In genomic region chr1:152148731-152149130, GRCm38 (mm10) we compare ENCODE assay signal across 25 mouse cellular contexts. TPM values are rescaled to one million over a fixed set of nuclear protein-coding genes. Genes with fewer than 3 reads are reported as not detected.
DNase-seq lines count a peak whose midpoint lies in the region; ATAC-seq and TF ChIP-seq lines count a peak whose summit lies in the region.
"Had no signal": no experiment of that assay in that cellular context is flagged by ENCODE, and none has a peak within 500 bp of the region (broad histone marks: within the 10 kb centered on the region; RNA-seq: fewer than 3 reads in every experiment).

No protein-coding gene starts in this region.

- H3K36me3 ChIP-seq in hindbrain, postnatal 0 days (ENCODE audit: insufficient read depth, low read length) = no peaks in the 10 kb centered on the region
- H3K36me3 ChIP-seq: embryonic facial prominence, embryonic 12.5 days; embryonic facial prominence, embryonic 15.5 days; forebrain, embryonic 10.5 days; forebrain, embryonic 12.5 days; G1E had no signal

- in situ Hi-C loops in Patski (cut with MboI; ENCODE audit: low pct_unique_long_range_greater_than_20kb) = no loop called here

- 67% methylated on average over 3 of the region's 3 CpGs for WGBS in hindbrain, postnatal 0 days

- POLR2A ChIA-PET in Patski (lab: Charles Lee) = interaction anchor here (0.7 kb wide), 2 partner anchors 19 to 21 kb away, joined by 3 to 8 read pairs; no protein-coding TSS in a partner anchor

- no peaks in the 10 kb centered on the region for H3K27me3 ChIP-seq in Patski
- no peaks in the 10 kb centered on the region for H3K27me3 ChIP-seq in hindbrain, postnatal 0 days (ENCODE audit: insufficient read depth, low read length)
- H3K27me3 ChIP-seq: CH12.LX; embryonic facial prominence, embryonic 12.5 days; embryonic facial prominence, embryonic 15.5 days; forebrain, embryonic 12.5 days had no signal

- CTCF ChIA-PET in Patski (lab: Charles Lee) = no interaction called here

- no peaks in the 10 kb centered on the region for H3K9me3 ChIP-seq in hindbrain, postnatal 0 days (ENCODE audit: low read length)
- H3K9me3 ChIP-seq: embryonic facial prominence, embryonic 15.5 days; forebrain, embryonic 10.5 days had no signal

- peak; percentile 57 for DNase-seq in 3T3-L1 (ENCODE audit: low read depth, low spot score)
- DNase-seq in Muller cell, postnatal 12 days (ENCODE audit: inconsistent ontology term) = peak; percentile 91
- peak; percentile 35 for DNase-seq in Patski (ENCODE audit: low read depth, low spot score)
- no peak for DNase-seq in cerebellum, postnatal 36 days
- no peak for DNase-seq in hindbrain, postnatal 0 days (ENCODE audit: low spot score)
- DNase-seq: adrenal gland, adult 8-10 months; adrenal gland, postnatal 14 days; adrenal gland, postnatal 36 days; B cell, adult 2 months; cerebellum, adult 11-12 months; cerebellum, adult 2 months; cerebellum, adult 9-10 months; cerebellum, postnatal 10 days; cerebellum, postnatal 25 days; embryo, embryonic 11 days had no signal

- H3K4me1 ChIP-seq in hindbrain, postnatal 0 days (ENCODE audit: insufficient read depth, low read length) = no peaks in the 10 kb centered on the region
- H3K4me1 ChIP-seq: embryonic facial prominence, embryonic 12.5 days; embryonic facial prominence, embryonic 15.5 days; forebrain, embryonic 10.5 days; forebrain, embryonic 12.5 days had no signal

- no peak overlapping the region for H3K27ac ChIP-seq in hindbrain, postnatal 0 days
- H3K27ac ChIP-seq: embryonic facial prominence, embryonic 12.5 days; embryonic facial prominence, embryonic 15.5 days; forebrain, embryonic 10.5 days; forebrain, embryonic 12.5 days had no signal

- no peak overlapping the region for H3K9ac ChIP-seq in hindbrain, postnatal 0 days (replicated peaks; ENCODE audit: low read length)
- H3K9ac ChIP-seq: embryonic facial prominence, embryonic 15.5 days; forebrain, embryonic 12.5 days had no signal

- no peak for TF ChIP-seq CTCF in Patski (IDR thresholded peaks at IDR 0.05)
- TF ChIP-seq CTCF in hindbrain, postnatal 0 days (IDR thresholded peaks at IDR 0.05; ENCODE audit: low read depth) = no peak

- H3K4me2 ChIP-seq in hindbrain, postnatal 0 days (ENCODE audit: low read depth, low read length) = no peak overlapping the region
- H3K4me2 ChIP-seq: embryonic facial prominence, embryonic 12.5 days; embryonic facial prominence, embryonic 15.5 days; forebrain, embryonic 12.5 days had no signal

- ATAC-seq in Patski = peak; percentile 44
- ATAC-seq in hindbrain, postnatal 0 days = no peak
- ATAC-seq: CD4-positive, CD25-positive, alpha-beta regulatory T cell, adult 4 months; forebrain, embryonic 14.5 days; forebrain, embryonic 16.5 days had no signal

- no peak overlapping the region for H3K4me3 ChIP-seq in hindbrain, postnatal 0 days (ENCODE audit: low read length)
- H3K4me3 ChIP-seq: embryonic facial prominence, embryonic 12.5 days; embryonic facial prominence, embryonic 15.5 days; erythroblast, embryonic 14.5 days; forebrain, embryonic 10.5 days; forebrain, embryonic 12.5 days had no signal

RNA-seq across cellular contexts. Expression of gene 1700025G04Rik, which starts 58.8 kb away (rescaled TPM):
- polyA plus RNA-seq in Patski (2021) = 56.7 TPM
- 19.9 and 32.4 TPM in 2 replicates for total RNA-seq in hindbrain, postnatal 0 days (2014; rRNA removed)
- 22.5 and 24.9 TPM in 2 replicates for polyA plus RNA-seq in hindbrain, postnatal 0 days (2015; fragmentation: Nextera tagmentation; extraction: Ambion mirVana)
- polyA plus RNA-seq: G1E had no signal

Comparison
In these comparisons a context has a peak if more than half of its experiments do, and no peak if none do; other contexts are left out.
1. DNase-seq: peak in 3T3-L1 (single experiment), Muller cell, postnatal 12 days (single experiment) and Patski (single experiment); none in cerebellum, postnatal 36 days (0 of 2) and hindbrain, postnatal 0 days (single experiment).